Mouse (Mus musculus) MEL (cell line): ENCODE measurements around the gene Aen.
A peak's percentile ranks its signal among the peaks of the same experiment; 100 is the strongest.

Source experiments
- BHLHE40 ChIP-seq: IDR thresholded peaks from 2 replicates; pipeline ENCODE4 v1.6.1; 2012; ENCODE audit warnings: low read depth, mild to moderate bottlenecking, inconsistent platforms, low read length, improper control_type of control experiment, borderline replicate concordance
- CTCF ChIP-seq, 3 experiments: IDR thresholded peaks in 2 of 3; conservative IDR thresholded peaks in 1 of 3; 2 replicates each; pipeline ENCODE4 v1.5.1; 2011 to 2012; ENCODE audit warnings: low read length in 3 of 3, low read depth in 2 of 3, mild to moderate bottlenecking in 2 of 3, improper control_type of control experiment in 1 of 3, inconsistent platforms in 1 of 3, mixed read lengths in 1 of 3, moderate library complexity in 1 of 3; ENCODE audit not compliant: control insufficient read depth in 1 of 3, insufficient read depth in 1 of 3, poor library complexity in 1 of 3, severe bottlenecking in 1 of 3
- HCFC1 ChIP-seq: IDR thresholded peaks from 2 replicates; pipeline ENCODE4 v1.6.1; 2012; ENCODE audit warnings: low read depth, mild to moderate bottlenecking, inconsistent platforms, low read length, improper control_type of control experiment, moderate library complexity
- MAX ChIP-seq: IDR thresholded peaks from 2 replicates; pipeline ENCODE4 v1.6.1; 2011; ENCODE audit warnings: low read length, improper control_type of control experiment
- MYC ChIP-seq: IDR thresholded peaks from 2 replicates; pipeline ENCODE4 v1.6.1; 2011; ENCODE audit warnings: low read depth, mild to moderate bottlenecking, low read length, improper control_type of control experiment, moderate library complexity
- POLR2A ChIP-seq, 2 experiments: IDR thresholded peaks; 2 replicates each; pipeline ENCODE4 v1.6.1; 2011 to 2012; ENCODE audit warnings: low read length in 2 of 2, mild to moderate bottlenecking in 2 of 2, control low read depth in 1 of 2, improper control_type of control experiment in 1 of 2, low read depth in 1 of 2, moderate library complexity in 1 of 2; ENCODE audit not compliant: control insufficient read depth in 1 of 2, insufficient read depth in 1 of 2, poor library complexity in 1 of 2
- POLR2AphosphoS2 ChIP-seq: IDR thresholded peaks from 2 replicates; pipeline ENCODE4 v1.6.1; 2011; ENCODE audit warnings: low read length, improper control_type of control experiment
- SMC3 ChIP-seq: IDR thresholded peaks from 2 replicates; pipeline ENCODE4 v1.6.1; 2011; ENCODE audit warnings: low read depth, low read length, improper control_type of control experiment
- TBP ChIP-seq: IDR thresholded peaks from 2 replicates; pipeline ENCODE4 v1.8.0; 2011; ENCODE audit warnings: low read depth, low read length, improper control_type of control experiment
- TCF12 ChIP-seq: IDR thresholded peaks from 2 replicates; pipeline ENCODE4 v1.6.1; 2014; ENCODE audit warnings: low read depth, mild to moderate bottlenecking, inconsistent platforms, low read length, improper control_type of control experiment, moderate library complexity
- ZC3H11A ChIP-seq: IDR thresholded peaks from 2 replicates; pipeline ENCODE4 v1.6.1; 2012; ENCODE audit warnings: low read depth, mild to moderate bottlenecking, inconsistent platforms, low read length, improper control_type of control experiment
- ZMIZ1 ChIP-seq: IDR thresholded peaks from 2 replicates; pipeline ENCODE4 v1.6.1; 2012; ENCODE audit warnings: low read depth, mild to moderate bottlenecking, inconsistent platforms, low read length, improper control_type of control experiment, moderate library complexity
- ZNF384 ChIP-seq: IDR thresholded peaks from 2 replicates; pipeline ENCODE4 v1.6.1; 2012; ENCODE audit warnings: low read depth, mild to moderate bottlenecking, inconsistent platforms, low read length, improper control_type of control experiment

DNA sequence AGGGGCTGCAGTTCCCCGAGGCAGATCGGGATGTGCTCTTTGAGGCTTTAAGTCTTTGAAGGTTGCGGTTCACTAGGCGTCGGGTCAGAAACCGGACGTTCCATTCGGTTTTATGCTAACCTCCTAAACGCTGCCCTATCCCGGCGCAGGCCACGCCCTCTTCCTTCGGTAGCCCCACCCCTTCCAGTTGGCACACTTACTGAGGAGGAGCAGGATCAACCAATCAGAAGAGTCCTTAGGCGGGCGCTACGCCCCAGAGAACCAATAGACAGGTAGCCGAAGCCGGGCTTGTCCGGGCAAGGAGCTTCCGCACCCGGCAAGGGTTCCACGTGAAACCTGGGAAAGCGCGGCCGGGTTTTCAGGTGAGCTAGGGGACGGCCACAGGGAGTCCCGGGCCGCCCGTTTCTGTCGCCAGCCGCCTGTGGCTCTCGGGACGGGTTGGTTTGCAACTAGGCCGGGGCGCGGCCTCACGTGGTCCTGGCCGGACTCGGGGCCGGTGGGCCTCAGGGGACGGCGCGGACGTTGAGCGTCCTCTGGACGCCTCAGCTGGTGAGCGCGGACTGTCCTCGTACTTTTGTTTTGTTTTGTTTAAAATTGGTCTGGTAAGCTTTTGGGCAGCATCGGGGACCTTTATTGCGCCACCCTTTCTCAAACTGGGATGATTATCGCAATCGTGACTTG is at the start of gene Aen:
- no peak for TF ChIP-seq CTCF (IDR thresholded peaks at IDR 0.05 in 2 of 3, conservative IDR thresholded peaks at IDR 0.05 in 1 of 3; ENCODE audit: control insufficient read depth in 1 of 3, insufficient read depth in 1 of 3, low read depth in 2 of 3, low read length in 3 of 3, poor library complexity in 1 of 3, severe bottlenecking in 1 of 3)
- TF ChIP-seq SMC3: no peak
- peak; percentile 38 to 92; a peak in 2 of 4 replicates for TF ChIP-seq POLR2A (IDR thresholded peaks at IDR 0.05; ENCODE audit: control insufficient read depth in 1 of 2, insufficient read depth in 1 of 2, low read depth in 1 of 2, low read length in 2 of 2, poor library complexity in 1 of 2)
- peak; percentile 96 for TF ChIP-seq MYC
- TF ChIP-seq POLR2AphosphoS2: peak; percentile 42; the same call in 1 of the 2 replicates
- peak; percentile 97 for TF ChIP-seq TBP
- TF ChIP-seq MAX: peak; percentile 94
- 0 out of 2 replicates have a peak, but pooled peaks have one; percentile 50 for TF ChIP-seq ZMIZ1
- TF ChIP-seq ZNF384: no peak; the same call in 1 of the 2 replicates
- peak; percentile 77 for TF ChIP-seq HCFC1
- TF ChIP-seq BHLHE40: no peak
- no peak for TF ChIP-seq ZC3H11A
- TF ChIP-seq TCF12: 0 out of 2 replicates have a peak, but pooled peaks have one; percentile 23
